Mouse (Mus musculus): ENCODE results near the gene Zfp335. TPM values are rescaled to one million over a fixed set of nuclear protein-coding genes. Genes with fewer than 3 reads are reported as not detected.

Gene Zfp335
- polyA plus RNA-seq, 1 experiment = 21.8 TPM

GRCm38 (mm10) chr2:164948962-164949361 is 37.4 kb upstream of the Zfp335 start:
- Histone ChIP-seq H3K4me1 (peaks cover 64% of the 10 kb centered on the region), H3K27me3 (replicated peaks) (peaks cover 99% of the 10 kb centered on the region), H3K9me3 (peaks cover 30% of the 10 kb centered on the region), H3K36me3 (replicated peaks; ENCODE audit: low read length) (no peaks in the 10 kb centered on the region), H3K4me3 (replicated peaks) (peak overlapping the region; percentile 82)
- TF ChIP-seq GATA1 (IDR thresholded peaks at IDR 0.05; ENCODE audit: borderline replicate concordance, low read length) = no peak
- TF ChIP-seq FLI1 (IDR thresholded peaks at IDR 0.05; ENCODE audit: low read length) = no peak

GRCm38 (mm10) chr2:164947930-164948329 is 36.4 kb upstream of the Zfp335 start:
- Histone ChIP-seq H3K4me1 (peaks cover 68% of the 10 kb centered on the region), H3K9me3 (peaks cover 30% of the 10 kb centered on the region), H3K27me3 (replicated peaks) (peaks cover 98% of the 10 kb centered on the region), H3K36me3 (replicated peaks; ENCODE audit: low read length) (no peaks in the 10 kb centered on the region), H3K4me3 (replicated peaks) (peak overlapping the region; percentile 82)
- TF ChIP-seq GATA1 (IDR thresholded peaks at IDR 0.05; ENCODE audit: borderline replicate concordance, low read length) (no peak), FLI1 (IDR thresholded peaks at IDR 0.05; ENCODE audit: low read length) (no peak)

DNA sequence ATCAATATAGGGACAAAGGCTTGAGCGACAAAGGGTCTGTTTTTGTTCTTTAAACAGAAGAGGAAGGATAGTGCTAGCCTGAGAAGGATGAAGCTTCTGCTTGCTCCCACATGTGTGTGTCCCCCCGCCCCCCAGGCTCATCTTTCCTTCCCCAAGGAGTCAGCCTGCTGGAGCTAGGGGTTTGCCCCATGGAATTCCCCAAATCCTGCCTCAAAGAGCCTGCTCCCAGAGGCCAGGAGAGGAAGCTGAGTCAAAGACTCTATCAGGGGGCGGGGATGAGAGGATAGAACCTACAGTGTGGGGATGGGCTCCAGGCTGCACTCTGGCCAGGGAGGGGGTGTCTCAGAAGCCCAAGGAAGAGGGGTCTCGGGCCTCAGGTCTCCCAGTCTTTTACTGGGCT is 35.9 kb upstream of the Zfp335 start:
- Histone ChIP-seq H3K4me3 (replicated peaks) (peak overlapping the region; percentile 23), H3K9me3 (peaks cover 30% of the 10 kb centered on the region), H3K36me3 (replicated peaks; ENCODE audit: low read length) (no peaks in the 10 kb centered on the region), H3K27me3 (replicated peaks) (peaks cover 96% of the 10 kb centered on the region), H3K4me1 (peaks cover 68% of the 10 kb centered on the region)
- TF ChIP-seq FLI1 (IDR thresholded peaks at IDR 0.05; ENCODE audit: low read length) (no peak), GATA1 (IDR thresholded peaks at IDR 0.05; ENCODE audit: borderline replicate concordance, low read length) (no peak)

GRCm38 (mm10) chr2:164942692-164943290 is 31.2 kb upstream of the Zfp335 start:
- peak overlapping the region; percentile 23 for H3K4me3 ChIP-seq (replicated peaks)
- no peaks in the 10 kb centered on the region for H3K36me3 ChIP-seq (replicated peaks; ENCODE audit: low read length)
- 0 out of 2 replicates have a peak, but pooled peaks cover 2% of the 10 kb centered on the region for H3K9me3 ChIP-seq
- TF ChIP-seq GATA1 (IDR thresholded peaks at IDR 0.05; ENCODE audit: borderline replicate concordance, low read length) (no peak), FLI1 (IDR thresholded peaks at IDR 0.05; ENCODE audit: low read length) (peak; percentile 18; the same call in 1 of the 2 replicates)
- peaks cover 93% of the 10 kb centered on the region for H3K27me3 ChIP-seq (replicated peaks)
- H3K4me1 ChIP-seq = peaks cover 72% of the 10 kb centered on the region

DNA sequence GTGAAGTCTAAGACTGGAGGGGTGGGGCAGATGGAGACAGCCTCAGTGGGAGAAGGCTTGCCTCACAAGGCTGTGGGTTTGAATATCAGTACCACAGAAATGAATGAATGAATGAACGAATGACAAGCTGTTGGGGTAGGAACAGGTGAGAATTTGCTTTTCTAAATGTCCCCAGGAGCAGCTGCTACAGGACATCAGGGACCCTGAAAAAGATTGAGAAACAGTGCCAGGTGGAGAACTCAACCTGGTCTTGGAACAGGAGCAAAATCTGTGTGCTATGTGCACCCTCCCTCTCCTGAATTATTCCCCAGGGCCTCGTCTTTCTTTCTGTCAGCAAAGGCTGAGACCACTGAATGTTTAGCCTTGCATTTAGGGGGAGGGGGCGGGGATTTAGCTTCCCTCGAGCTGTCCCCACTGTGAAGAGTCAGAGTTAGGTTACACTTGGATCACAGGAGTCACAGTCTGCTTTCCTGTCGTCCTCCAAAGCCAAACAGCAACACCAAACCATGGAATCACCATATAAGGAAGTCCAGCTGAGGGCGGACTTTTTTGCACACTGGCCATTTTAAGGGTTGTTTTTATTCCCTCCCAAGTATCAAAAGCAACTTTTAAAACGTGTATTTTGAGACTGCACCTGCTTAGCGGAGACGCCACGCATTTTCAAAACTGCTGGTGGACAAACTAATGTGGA is 28.7 kb upstream of the Zfp335 start, which contains the start of gene Mmp9:
TSS of gene Mmp9 (plus strand) at position 641 of the 691 bp plus-strand sequence.
- Histone ChIP-seq H3K4me3 (replicated peaks) (peak within 1 kb of the TSS; percentile 7), H3K4me1 (peaks cover 61% of the 10 kb centered on the region)
- TF ChIP-seq FLI1 (IDR thresholded peaks at IDR 0.05; ENCODE audit: low read length) (no peak), GATA1 (IDR thresholded peaks at IDR 0.05; ENCODE audit: borderline replicate concordance, low read length) (no peak)

DNA sequence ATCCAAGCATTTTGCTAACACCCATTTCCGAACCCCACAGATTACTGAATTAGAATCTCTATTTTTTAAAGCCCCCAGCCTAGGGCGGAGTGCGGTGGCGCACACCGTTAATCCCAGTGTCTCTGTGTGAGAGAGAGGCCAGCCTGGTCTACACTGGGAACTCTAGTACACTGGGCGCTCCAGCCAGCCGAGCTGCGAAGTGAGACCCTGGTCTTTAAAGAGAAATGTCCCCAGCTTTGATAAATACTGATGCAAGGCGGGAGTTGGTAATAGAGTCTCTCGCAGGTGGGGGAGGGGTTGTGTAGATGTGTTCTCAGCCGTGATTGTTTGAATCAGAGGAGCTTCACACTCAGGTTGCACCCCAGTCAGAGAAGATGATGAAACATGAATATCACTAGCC is 27.5 kb upstream of the Zfp335 start:
- H3K27me3 ChIP-seq (replicated peaks) = peaks cover 93% of the 10 kb centered on the region
- H3K9me3 ChIP-seq = no peaks in the 10 kb centered on the region
- no peaks in the 10 kb centered on the region for H3K36me3 ChIP-seq (replicated peaks; ENCODE audit: low read length)
- TF ChIP-seq GATA1 (IDR thresholded peaks at IDR 0.05; ENCODE audit: borderline replicate concordance, low read length) = no peak
- TF ChIP-seq FLI1 (IDR thresholded peaks at IDR 0.05; ENCODE audit: low read length) = no peak
- peak overlapping the region; percentile 82 for H3K4me3 ChIP-seq (replicated peaks)
- peaks cover 61% of the 10 kb centered on the region for H3K4me1 ChIP-seq

More for the DNA sequence above, 28.7 kb upstream of the Zfp335 start, which contains the start of gene Mmp9:
- H3K27me3 ChIP-seq (replicated peaks) = peaks cover 93% of the 10 kb centered on the region
- no peaks in the 10 kb centered on the region for H3K36me3 ChIP-seq (replicated peaks; ENCODE audit: low read length)
- no peaks in the 10 kb centered on the region for H3K9me3 ChIP-seq

- peak overlapping the region; percentile 82 for H3K4me3 ChIP-seq (replicated peaks)
- peaks cover 93% of the 10 kb centered on the region for H3K27me3 ChIP-seq (replicated peaks)
- peaks cover 59% of the 10 kb centered on the region for H3K4me1 ChIP-seq
- H3K36me3 ChIP-seq (replicated peaks; ENCODE audit: low read length) = no peaks in the 10 kb centered on the region
- TF ChIP-seq FLI1 (IDR thresholded peaks at IDR 0.05; ENCODE audit: low read length) (no peak), GATA1 (IDR thresholded peaks at IDR 0.05; ENCODE audit: borderline replicate concordance, low read length) (no peak)
- H3K9me3 ChIP-seq = no peaks in the 10 kb centered on the region
Observed at GRCm38 (mm10) chr2:164938146-164939091, 26.9 kb upstream of the Zfp335 start.

DNA sequence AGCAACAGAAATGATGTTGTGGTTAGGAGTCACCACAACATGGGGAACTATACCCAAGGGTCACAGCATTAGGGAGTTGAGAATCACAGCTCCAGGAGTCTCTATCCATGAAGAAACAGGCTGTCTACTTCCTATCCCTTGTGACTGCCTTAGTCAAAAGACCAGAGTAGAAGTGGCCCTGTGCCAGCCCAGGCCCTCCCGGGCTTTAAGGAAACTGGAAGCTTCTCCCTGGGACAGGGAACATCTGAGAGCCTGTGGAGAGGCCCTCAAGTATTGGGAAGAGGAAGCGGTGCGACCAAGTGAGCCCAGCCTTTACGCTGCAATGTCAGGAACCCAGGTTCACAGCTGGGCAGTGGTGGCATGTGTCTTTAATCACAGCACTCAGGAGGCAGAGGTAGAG is 24.4 kb upstream of the Zfp335 start:
- Histone ChIP-seq H3K27me3 (replicated peaks) (peaks cover 96% of the 10 kb centered on the region), H3K4me3 (replicated peaks) (no peak overlapping the region), H3K4me1 (peaks cover 53% of the 10 kb centered on the region), H3K36me3 (replicated peaks; ENCODE audit: low read length) (no peaks in the 10 kb centered on the region), H3K9me3 (no peaks in the 10 kb centered on the region)
- TF ChIP-seq FLI1 (IDR thresholded peaks at IDR 0.05; ENCODE audit: low read length) = no peak
- no peak for TF ChIP-seq GATA1 (IDR thresholded peaks at IDR 0.05; ENCODE audit: borderline replicate concordance, low read length)

DNA sequence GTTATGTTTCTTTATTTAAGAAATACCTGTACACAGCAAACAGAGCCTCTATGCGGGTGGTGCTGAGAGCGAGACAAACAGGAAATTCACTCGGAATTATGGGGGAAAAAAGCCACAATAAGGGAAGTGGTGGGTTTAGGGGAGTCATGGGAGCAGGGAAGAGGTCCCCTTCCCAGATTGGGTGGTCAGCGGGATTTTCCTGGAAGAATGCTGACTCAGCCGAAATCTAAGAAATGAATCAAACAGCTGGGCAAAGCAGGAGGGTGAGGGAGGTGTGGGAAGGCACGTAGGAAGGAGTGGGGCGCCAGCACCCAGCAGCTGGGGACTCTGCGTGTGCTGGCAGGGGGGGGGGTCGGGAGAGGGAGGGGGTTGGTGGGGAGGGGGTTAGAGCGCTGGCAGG is 22.0 kb upstream of the Zfp335 start:
- peaks cover 52% of the 10 kb centered on the region for H3K4me1 ChIP-seq
- peaks cover 90% of the 10 kb centered on the region for H3K27me3 ChIP-seq (replicated peaks)
- TF ChIP-seq FLI1 (IDR thresholded peaks at IDR 0.05; ENCODE audit: low read length) = no peak
- no peak for TF ChIP-seq GATA1 (IDR thresholded peaks at IDR 0.05; ENCODE audit: borderline replicate concordance, low read length)
- no peak overlapping the region for H3K4me3 ChIP-seq (replicated peaks)
- H3K36me3 ChIP-seq (replicated peaks; ENCODE audit: low read length) = no peaks in the 10 kb centered on the region
- no peaks in the 10 kb centered on the region for H3K9me3 ChIP-seq
